Mouse (Mus musculus) bone marrow macrophage, adult 2 months (primary cell): ENCODE data around the gene Slc35g1. TPM values are rescaled to one million over a fixed set of nuclear protein-coding genes. Genes with fewer than 3 reads are reported as not detected.

Experiments
- H3K27ac ChIP-seq: 2 replicates; pipeline ENCODE4 v1.5.1; 2012; ENCODE audit warnings: low read depth, low read length; ENCODE audit not compliant: insufficient read depth
- H3K4me1 ChIP-seq: 2 replicates; pipeline ENCODE4 v1.6.1; 2012; ENCODE audit warnings: low read length; ENCODE audit not compliant: control insufficient read depth, insufficient read depth
- H3K4me3 ChIP-seq: 2 replicates; pipeline ENCODE4 v1.5.1; 2012; ENCODE audit warnings: mild to moderate bottlenecking, low read length, moderate library complexity; ENCODE audit not compliant: insufficient read depth
- CTCF ChIP-seq: IDR thresholded peaks from 2 replicates; pipeline ENCODE4 v1.5.1; 2012; ENCODE audit warnings: low read depth, mild to moderate bottlenecking, low read length, moderate library complexity
- POLR2A ChIP-seq: IDR thresholded peaks from 2 replicates; pipeline ENCODE4 v1.6.1; 2012; ENCODE audit warnings: mild to moderate bottlenecking, low read depth, low read length, borderline replicate concordance
- polyA plus RNA-seq: library from polyadenylated mRNA; stranded (reverse); fragments of >200 nt; gene quantifications from 2 replicates; pipeline ENCODE4 v1.2.4, GENCODE M21; 2012; ENCODE audit not compliant: missing spikeins, insufficient read depth, insufficient read length

Slc35g1 gene
- polyA plus RNA-seq, 1 experiment = 5.7 TPM

DNA sequence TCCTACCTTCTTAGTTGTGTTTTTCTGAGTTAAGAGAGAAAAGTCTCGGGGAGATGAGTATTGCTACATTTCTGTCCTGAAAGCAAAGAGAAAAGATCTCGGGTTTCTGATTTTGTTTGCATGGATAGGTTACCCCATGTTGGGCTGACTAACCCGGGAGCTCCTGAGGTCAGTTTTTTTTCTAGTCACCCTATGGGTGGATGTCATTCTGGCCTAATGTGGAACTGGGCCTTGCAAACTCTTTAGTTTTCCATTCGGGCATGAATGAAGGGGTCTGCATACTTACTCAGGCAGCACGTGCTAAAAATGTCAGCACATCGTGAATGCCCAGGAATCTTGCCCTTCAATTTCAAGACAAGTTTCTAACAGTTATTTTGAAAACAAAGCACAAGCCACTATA is 1.2 kb downstream of the Slc35g1 start:
- TF ChIP-seq CTCF (no peak), POLR2A (no peak)
- peak overlapping the region; percentile 98 for H3K4me3 ChIP-seq
- H3K4me1 ChIP-seq = peaks cover 15% of the 10 kb centered on the region; the same call in 1 of the 2 replicates
- H3K27ac ChIP-seq = no peak overlapping the region

DNA sequence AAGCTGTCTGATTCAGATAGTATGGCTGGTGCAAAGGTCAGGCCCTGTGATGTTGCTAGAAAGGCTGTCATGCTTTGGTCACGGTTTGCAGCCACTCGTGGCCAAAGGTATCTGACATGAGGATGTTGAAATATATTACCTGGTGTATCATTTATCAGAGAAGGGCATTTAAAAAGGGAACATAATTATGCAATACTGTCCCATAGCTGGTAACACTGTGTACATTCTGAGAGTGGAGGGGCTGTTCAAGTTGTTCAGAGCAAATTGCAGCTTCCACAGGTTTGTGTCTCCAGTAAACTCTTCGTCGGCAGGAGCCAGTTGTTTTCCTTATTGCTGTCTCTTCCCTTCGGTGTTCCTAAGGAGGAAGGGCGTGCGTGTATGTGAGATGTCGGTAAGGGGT is 3.2 kb downstream of the Slc35g1 start:
- H3K4me3 ChIP-seq = no peak overlapping the region
- H3K27ac ChIP-seq = no peak overlapping the region
- TF ChIP-seq POLR2A (no peak), CTCF (no peak)
- H3K4me1 ChIP-seq = peaks cover 15% of the 10 kb centered on the region; the same call in 1 of the 2 replicates

DNA sequence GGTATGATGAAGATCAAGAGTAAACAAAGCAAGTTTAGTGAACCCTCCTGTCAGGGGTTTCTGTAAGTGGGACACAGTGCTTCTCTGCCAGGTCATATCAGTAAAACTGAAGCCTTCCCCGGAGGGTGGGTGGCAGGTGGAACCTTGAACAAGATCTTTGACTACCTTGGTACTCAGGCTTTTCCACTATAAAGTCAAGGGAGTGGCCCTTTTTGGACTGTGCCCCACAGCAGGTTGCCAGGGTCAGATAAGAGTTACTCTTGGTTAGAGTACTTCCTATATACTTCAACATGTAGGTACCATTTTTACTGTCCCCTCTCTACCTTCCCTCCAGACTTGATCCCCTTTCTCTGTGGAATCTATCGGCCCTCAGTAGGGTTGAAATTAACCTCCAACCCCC is 5.1 kb downstream of the Slc35g1 start:
- Histone ChIP-seq H3K27ac (no peak overlapping the region), H3K4me3 (no peak overlapping the region), H3K4me1 (peaks cover 11% of the 10 kb centered on the region; the same call in 1 of the 2 replicates)
- TF ChIP-seq CTCF (no peak), POLR2A (no peak)

DNA sequence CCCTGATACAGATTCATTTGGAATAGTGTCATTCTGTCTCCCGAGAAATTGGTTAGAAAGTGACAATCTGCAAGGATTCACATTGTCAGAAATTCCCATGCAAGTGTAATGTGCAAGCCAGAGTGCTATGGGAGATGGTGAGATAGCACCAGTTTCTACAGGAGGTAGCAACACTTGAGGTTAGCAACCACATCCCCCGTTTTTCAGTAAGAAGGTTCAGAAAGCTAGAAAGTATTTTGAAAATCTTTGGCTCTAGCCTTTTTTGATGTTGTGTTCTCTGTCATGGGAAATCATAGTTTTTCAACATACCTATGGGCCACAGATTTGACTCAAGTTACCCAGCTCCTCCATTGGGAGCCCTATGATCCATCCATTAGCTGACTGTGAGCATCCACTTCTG is 5.6 kb downstream of the Slc35g1 start:
- Histone ChIP-seq H3K4me1 (peaks cover 11% of the 10 kb centered on the region; the same call in 1 of the 2 replicates), H3K4me3 (no peak overlapping the region), H3K27ac (no peak overlapping the region)
- no peak for TF ChIP-seq POLR2A
- TF ChIP-seq CTCF = no peak

DNA sequence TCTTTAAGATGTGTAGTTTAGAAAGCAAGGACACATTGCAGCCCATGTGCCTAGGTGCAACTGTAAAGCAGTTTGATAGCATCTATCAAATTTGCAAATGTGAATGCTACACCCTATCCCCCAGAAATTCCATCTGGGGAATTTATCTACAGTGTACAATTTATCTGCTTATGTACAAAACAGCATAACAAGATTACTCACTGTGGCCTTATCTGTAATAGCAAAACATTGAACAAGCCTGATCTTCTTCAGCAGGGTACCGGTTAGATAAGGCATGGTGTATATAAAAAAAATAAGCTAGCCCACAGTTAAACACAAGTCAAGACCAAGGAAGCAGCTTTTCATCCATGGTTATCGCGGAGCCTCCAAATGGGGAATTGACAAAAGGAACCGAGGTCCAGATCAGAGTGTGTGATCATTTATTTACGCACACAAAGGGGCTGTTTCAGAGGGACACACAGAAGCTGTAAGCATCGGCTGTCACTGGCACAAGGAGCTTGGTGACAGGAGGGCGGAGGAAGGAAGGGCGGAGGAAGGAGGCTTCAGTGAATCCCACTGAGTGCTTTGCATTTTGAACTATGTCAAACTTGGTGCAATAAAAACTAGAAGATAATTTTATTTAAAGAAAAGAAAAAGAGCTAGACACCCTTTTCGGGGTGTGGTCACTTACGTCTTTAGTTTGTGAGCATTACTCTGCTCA is 14.7 kb downstream of the Slc35g1 start:
- no peak overlapping the region for H3K27ac ChIP-seq
- TF ChIP-seq CTCF = no peak
- TF ChIP-seq POLR2A = no peak

GRCm38 (mm10) chr19:38413861-38414260 is 18.1 kb downstream of the Slc35g1 start:
- H3K4me1 ChIP-seq = no peaks in the 10 kb centered on the region; the same call in 1 of the 2 replicates
- no peak overlapping the region for H3K4me3 ChIP-seq
- no peak overlapping the region for H3K27ac ChIP-seq
- TF ChIP-seq POLR2A (no peak), CTCF (no peak)

More for the DNA sequence above, 14.7 kb downstream of the Slc35g1 start:
- Histone ChIP-seq H3K4me3 (no peak overlapping the region), H3K4me1 (no peaks in the 10 kb centered on the region; the same call in 1 of the 2 replicates)

DNA sequence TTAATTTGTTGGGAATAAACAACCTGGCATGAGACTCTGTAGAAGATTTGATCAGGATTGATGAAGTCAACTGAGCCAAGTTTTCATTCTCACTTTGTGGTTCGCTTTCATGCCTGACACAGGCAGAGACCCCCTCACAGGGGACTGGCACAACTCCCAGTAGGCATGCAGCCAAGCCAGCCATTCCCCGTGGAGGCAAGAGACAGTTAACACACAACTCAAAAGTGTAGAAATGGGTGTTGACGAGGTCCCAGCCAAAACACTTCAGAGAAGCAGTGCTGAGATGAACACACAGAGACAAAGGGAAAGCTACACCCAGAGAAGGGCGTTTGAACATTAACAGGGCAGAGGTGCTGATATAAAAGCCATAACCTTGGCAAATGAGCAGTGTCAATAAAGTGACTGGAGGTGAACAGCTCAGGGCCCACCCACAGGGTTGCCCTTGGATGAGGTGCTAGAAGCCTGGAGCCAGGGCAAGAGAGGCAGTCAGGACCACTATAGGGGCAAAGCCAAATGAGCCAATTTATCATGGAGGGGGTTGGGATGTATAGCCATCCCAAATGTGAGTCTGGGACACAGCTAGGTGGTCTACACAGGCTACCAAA is 23.1 kb downstream of the Slc35g1 start:
- TF ChIP-seq POLR2A (no peak), CTCF (no peak)
- no peak overlapping the region for H3K27ac ChIP-seq
- H3K4me1 ChIP-seq = no peaks in the 10 kb centered on the region
- H3K4me3 ChIP-seq = no peak overlapping the region

DNA sequence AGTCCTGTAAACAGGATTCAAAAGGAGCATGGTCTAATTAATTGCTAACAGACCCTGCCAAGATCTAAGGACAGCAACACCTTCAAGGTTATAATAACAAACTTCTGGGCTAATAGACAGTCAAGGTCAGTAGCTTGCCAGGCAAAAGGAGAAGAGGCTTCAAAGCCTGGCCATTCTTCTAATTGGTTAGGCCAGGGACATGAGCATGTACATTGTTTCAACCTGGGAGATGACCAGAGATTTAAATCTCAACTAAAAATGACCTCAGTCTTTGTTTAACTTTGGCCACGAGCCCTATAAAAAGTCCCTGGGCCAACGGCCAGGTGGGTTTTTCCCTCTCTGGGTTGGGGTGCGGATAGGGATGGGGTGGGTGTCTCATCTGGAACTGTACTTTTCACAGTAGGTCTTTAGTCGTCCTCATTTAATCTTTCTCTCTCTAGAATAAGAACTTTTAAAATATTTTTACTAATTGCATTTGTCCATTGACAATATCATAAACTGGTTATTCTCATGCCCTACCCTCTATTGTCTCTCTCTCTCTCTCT is 25.0 kb downstream of the Slc35g1 start:
- no peak overlapping the region for H3K27ac ChIP-seq
- H3K4me1 ChIP-seq = no peaks in the 10 kb centered on the region
- TF ChIP-seq POLR2A (no peak), CTCF (no peak)
- H3K4me3 ChIP-seq = no peak overlapping the region

DNA sequence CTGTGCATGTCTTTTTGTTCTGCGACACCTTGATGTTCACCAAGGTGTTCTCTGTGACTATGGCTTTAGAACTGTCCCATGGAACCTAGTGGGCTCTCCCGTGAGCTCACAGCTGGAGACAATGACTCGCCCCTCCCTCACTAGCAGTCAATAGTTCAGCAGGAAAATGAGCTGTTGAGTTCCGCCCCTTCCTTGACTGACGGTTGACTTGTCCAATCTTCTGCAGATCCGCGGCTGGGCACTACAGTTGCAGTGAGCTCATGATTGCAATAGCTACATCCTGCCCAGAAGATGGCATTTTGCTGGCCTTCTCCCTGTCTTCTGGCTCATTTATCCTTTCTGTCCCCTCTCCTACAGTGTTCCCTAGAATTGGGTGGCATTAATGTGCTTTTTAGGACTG is 25.7 kb downstream of the Slc35g1 start:
- H3K4me3 ChIP-seq = no peak overlapping the region

GRCm38 (mm10) chr19:38422926-38423325 is 27.1 kb downstream of the Slc35g1 start:
- no peaks in the 10 kb centered on the region for H3K4me1 ChIP-seq
- H3K4me3 ChIP-seq = no peak overlapping the region
- H3K27ac ChIP-seq = no peak overlapping the region
- TF ChIP-seq CTCF = no peak
- no peak for TF ChIP-seq POLR2A

More for the DNA sequence above, 25.7 kb downstream of the Slc35g1 start:
- Histone ChIP-seq H3K4me1 (no peaks in the 10 kb centered on the region), H3K27ac (no peak overlapping the region)
- no peak for TF ChIP-seq POLR2A
- TF ChIP-seq CTCF = no peak
